Mouse (Mus musculus): Measurements from ENCODE around the gene Cib4. TPM values are rescaled to one million over a fixed set of nuclear protein-coding genes. Genes with fewer than 3 reads are reported as not detected.
A peak's percentile ranks its signal among the peaks of the same experiment; 100 is the strongest.

Gene Cib4
- total RNA-seq, 2 experiments from 2014 or later = 0.53 to 0.99 TPM

DNA sequence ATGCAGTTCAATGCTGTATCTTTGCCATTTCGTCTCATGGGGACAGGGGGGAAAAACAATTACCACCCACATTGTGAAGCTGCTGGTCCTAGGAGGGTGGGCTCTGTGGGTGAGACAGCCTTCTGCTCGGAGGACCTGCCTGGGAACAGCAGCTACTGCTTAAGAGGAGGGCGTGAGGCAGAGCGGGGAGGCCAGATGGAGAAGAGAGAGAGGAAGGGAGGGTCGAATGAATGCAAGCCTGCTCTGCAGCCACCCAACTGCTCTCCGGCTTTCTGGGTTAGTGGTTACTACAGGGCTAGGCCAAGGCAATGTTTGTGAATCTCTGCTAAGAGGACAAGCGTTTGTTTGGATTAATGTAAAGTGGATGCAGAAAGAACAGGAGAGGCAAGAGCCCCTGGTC lies 26.1 kb downstream of the Cib4 start:
- no peak for DNase-seq (ENCODE audit: low spot score in 2 of 2)

DNA sequence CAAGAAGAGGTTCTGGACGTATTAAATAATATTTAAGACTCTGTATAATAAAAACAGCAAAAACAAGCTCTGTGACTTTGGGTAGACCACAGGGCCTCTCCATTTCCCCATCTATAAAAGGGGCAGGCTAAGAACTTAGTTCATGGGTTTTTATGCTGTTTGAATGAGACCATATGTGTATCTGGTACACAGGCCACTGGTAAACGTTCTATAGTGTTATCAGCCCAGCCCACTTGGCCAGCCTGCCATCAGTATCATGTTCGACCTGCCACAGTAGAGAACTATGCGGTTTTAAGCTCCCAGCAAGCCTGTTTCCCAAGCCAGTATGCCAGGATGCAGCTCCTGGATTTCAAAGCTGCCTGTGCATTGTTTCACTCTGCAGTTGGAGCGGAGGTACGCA lies 27.1 kb downstream of the Cib4 start:
- no peak for DNase-seq (ENCODE audit: low spot score in 2 of 2)

DNA sequence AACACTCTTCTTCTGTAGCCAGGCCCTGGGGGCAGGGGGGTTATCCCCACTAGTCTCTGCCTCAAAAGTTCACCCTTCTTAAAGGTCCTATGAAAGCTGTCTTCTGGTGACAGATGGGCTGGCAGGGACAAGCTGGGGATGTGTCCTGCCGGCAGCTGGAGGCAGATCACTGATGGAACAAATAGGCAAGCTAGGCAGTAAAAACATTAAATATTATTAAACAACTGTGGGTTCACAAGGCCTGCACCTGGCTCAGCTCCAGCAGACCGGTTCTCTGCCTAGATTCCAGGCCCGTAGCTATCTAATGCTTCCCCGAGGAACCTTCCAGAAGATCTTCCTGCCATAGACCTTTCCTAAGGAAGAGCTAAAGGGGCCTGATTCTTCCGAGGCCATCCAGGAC lies 27.5 kb downstream of the Cib4 start:
- DNase-seq (ENCODE audit: low spot score in 2 of 2) = no peak

DNA sequence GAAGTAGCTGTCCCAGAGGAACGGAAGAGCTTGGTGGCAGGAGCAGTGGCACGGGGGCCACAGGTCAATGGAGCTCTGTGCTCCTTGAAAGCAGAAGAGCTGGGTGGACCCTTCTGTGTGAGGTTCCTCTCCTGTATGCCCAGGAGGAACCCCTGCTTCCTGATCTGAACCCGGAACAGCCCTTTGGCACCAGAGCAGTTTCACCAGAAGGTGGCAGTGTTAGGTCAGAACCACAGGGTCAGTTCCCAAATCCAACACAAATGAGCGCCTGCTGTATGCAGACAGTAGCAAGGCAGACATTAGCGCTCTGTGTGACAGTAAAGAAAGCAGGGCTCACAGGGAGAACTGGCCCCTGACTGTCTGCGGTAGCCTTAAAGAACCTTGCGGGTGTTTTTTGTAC lies 29.3 kb downstream of the Cib4 start:
- peak; percentile 31 to 52 for DNase-seq (ENCODE audit: low spot score in 2 of 2)

GRCm38 (mm10) chr5:30513111-30513510 lies 32.5 kb downstream of the Cib4 start:
- no peak for DNase-seq (ENCODE audit: low spot score in 2 of 2)

GRCm38 (mm10) chr5:30497299-30497698 lies 48.3 kb downstream of the Cib4 start:
- DNase-seq (ENCODE audit: low spot score in 2 of 2) = no peak

- DNase-seq (ENCODE audit: low spot score in 2 of 2) = no peak
Measured at GRCm38 (mm10) chr5:30496821-30497220, 48.8 kb downstream of the Cib4 start.

GRCm38 (mm10) chr5:30495288-30495687 lies 50.3 kb downstream of the Cib4 start:
- DNase-seq (ENCODE audit: low spot score in 2 of 2) = no peak

DNA sequence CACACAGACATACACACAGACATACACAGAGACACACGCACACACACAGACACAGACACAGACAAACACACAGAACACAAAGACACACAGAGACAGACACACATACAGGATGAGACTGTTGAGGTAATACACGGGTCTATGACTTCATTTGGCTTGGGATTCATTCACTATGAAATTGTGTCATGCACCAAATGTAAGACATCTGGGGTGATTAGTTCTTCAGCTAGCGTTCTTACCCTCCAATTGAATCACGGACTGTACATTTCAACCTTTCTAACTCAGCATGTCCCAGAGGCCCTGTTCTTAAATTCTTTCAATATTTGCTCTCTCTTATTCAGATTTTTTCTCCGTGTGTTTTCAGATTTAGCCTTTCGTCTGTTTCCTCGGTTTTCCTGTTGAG lies 51.0 kb downstream of the Cib4 start:
- DNase-seq (ENCODE audit: low spot score in 2 of 2) = no peak

DNA sequence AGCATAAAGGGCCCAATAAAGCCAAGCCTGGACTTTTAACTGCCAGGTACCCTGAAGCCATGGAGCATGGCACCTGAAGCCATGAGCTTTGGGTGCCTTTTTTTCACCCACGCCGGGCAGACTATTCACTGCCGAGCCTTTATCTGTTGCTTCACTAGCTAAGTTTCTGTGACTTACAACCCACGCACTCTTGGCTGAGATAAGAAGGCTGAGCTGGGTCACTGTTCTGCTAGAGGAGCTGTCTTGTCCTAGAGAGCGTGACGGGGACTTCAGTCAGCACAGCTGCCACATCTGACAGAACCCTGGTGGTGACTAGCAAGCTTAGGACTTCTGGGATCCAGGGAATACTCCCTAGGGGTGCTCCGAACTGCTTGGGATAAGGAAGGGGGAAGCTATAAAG lies 51.9 kb downstream of the Cib4 start:
- no peak for DNase-seq (ENCODE audit: low spot score in 2 of 2)

DNA sequence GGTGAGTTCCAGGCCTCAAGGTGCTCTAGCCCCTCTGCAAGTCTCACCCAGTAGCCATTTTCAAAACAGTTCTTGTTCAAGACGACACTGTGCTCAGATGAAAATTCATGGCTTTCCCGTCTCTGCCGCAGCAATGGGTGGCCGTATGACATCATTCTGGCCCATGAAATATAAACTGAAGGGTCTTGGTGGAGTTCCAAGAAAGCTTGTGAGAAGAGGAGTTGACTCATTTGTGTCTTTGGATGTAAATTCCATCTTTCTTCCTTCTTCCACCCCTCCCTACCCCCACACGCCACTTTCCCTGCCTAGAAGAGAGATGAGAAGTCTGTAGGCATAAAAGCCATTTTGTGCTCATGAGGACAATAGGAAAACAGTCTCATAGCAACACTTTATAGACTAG lies 54.8 kb downstream of the Cib4 start:
- no peak for DNase-seq (ENCODE audit: low spot score in 2 of 2)

DNA sequence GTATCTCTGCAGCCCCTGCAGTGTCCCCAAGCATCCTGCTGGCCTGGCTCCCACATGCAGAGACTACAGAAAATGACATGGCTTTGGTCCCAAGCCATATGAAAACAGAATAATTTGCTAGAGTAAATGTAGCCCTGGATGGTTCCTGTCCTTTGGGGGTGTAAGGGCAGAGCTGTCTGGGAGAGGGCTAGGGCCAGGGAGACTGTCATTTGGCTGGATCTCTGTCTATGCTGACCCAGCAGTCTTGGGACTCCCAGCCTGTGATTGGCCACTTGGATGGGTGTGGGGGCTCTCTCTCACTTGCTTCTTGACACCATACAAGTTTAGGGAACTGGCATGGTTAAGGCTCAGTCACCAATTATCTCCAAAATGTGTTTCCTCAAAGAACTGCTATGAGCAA lies 55.4 kb downstream of the Cib4 start:
- no peak for DNase-seq (ENCODE audit: low spot score in 2 of 2)

- no peak for DNase-seq (ENCODE audit: low spot score in 2 of 2)
Measured at GRCm38 (mm10) chr5:30485136-30485535, 60.5 kb downstream of the Cib4 start.

GRCm38 (mm10) chr5:30484591-30484990 lies 61.0 kb downstream of the Cib4 start:
- no peak for DNase-seq (ENCODE audit: low spot score in 2 of 2)

DNA sequence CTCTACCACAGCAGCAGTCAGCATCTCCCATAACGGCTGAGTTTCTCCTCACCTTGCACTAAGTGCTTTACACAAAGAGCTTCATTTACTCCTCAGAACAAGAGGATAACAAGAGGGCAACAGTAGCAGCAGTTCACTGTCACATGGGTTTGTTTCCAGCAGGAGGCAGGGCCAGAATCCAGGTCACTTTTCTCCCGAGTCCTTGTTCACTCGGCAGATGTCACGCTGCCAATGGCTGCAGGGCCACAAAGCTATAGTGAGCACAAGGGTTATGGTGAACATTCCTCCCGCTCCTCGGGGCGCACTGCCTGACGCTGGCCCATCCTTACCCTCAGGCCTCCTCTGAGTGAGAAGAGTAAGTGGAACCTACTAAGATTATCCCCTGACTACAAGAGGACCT lies 62.1 kb downstream of the Cib4 start:
- DNase-seq (ENCODE audit: low spot score in 2 of 2) = no peak

DNA sequence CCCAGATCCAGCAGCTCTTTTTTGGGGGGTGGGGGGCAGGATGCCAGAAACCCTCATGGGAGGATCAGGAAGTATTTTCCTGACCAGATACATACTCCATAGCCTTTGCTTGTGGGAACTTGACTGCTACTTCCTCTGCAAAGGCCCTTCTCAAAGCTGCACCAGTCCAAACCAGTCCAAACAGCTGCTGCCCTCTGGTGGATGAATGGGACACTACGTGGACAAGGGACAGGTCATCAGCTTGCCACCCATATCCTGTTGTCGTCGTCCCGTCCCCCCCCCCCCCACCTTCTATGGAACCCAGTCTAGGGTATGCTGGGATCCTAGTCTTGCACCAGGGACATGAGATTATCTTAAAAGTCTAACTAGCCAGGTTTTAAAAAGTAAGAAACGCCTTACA lies 63.3 kb downstream of the Cib4 start:
- DNase-seq (ENCODE audit: low spot score in 2 of 2) = peak; percentile 34 to 59

DNA sequence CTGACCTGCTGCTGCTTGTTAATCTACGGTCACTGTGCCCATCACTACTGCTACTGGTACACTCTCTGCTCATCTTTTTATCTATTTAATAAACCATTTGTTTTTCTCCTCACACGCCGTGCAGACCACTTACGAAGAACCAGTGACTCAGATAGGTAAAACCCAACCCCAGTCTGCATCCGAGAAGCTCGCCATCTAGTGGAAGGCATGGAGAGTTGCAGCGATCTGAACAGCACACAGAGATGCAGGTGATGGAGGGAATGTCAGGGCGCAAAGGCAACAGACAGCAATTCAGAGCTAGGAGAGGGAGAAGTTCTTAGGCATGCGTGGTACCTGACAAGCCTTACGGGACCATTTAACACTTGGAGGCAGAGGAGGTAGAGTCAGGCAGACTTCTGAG lies 69.1 kb downstream of the Cib4 start:
- no peak for DNase-seq (ENCODE audit: low spot score in 2 of 2)

GRCm38 (mm10) chr5:30472148-30472547 lies 73.5 kb downstream of the Cib4 start:
- DNase-seq (ENCODE audit: low spot score in 2 of 2) = no peak

DNA sequence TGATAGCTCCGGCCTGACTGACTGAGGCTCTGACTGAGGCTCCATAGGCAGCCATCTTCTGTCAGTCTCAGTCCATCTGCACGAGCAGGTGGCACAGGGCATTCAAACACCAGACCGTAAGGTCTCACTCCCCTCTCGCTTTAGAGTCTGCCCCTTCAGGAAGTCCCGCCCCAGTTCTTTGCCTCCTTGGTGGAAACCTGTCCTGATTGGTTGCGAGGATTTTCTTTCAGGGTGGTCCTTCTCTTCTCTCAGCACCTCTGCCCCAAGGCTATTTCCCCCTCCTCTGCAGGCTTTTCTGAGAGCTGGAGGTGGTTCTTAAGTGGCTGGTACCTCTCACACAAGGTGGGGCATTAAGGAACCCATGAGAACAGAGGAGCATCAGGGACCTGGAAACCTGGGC lies 75.2 kb downstream of the Cib4 start:
- no peak for DNase-seq (ENCODE audit: low spot score in 2 of 2)

GRCm38 (mm10) chr5:30466315-30466714 lies 79.3 kb downstream of the Cib4 start:
- no peak for DNase-seq (ENCODE audit: low spot score in 2 of 2)

GRCm38 (mm10) chr5:30465861-30466260 lies 79.8 kb downstream of the Cib4 start, which contains the start of gene 1700001C02Rik:
Gene 1700001C02Rik (plus strand): TSS chr5:30466047.
- DNase-seq (ENCODE audit: low spot score in 2 of 2) = no peak

- DNase-seq (ENCODE audit: low spot score in 2 of 2) = no peak
Measured at GRCm38 (mm10) chr5:30461821-30462220, 83.8 kb downstream of the Cib4 start, which contains the start of gene Otof. Gene Otof (minus strand): TSS chr5:30461932.

DNA sequence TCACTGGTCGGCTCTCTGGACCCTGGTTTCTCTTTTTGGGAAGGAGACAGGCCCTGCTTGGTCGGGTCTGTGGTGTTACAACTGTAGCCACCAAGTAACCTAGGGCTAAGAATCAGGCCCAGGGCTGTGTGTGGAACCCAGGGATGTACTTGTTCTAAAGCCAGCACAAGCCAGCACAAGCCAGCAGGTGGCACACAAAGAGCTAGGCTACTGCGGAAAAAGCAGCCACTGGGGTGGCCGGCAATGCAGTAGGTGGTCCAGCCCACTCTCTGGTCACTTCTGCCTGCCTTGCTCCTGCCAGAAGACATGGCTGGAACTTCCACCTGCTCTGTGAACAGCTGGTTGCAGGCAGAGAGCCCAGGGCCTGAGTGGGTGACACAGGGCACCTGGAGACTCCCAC lies 85.5 kb downstream of the Cib4 start:
- DNase-seq (ENCODE audit: low spot score in 2 of 2) = no peak

DNA sequence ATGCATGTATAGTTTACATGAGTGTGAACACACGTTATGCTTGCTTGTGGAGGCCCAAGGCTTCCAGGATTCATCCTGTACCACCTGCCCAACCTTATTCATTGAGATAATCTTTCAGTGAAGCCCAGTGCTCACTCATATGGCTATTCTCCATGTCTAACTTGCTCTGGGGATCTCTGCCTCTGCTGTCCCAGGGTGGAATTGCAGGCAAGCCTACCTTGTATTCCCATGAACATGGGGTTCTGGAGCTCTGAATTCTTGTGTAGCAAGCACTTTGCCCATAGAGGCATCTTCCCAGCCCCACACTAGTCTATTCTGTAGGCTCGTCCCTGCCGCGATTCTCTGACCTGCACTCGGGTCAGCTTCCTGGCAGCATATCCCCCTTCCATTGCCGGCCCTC lies 89.6 kb downstream of the Cib4 start:
- DNase-seq (ENCODE audit: low spot score in 2 of 2) = no peak
